Comparison of ENCODE assay signal across 27 mouse cellular contexts in genomic region chr3:86461582-86461981, GRCm38 (mm10).
DNase-seq lines count a peak whose midpoint lies in the region; TF ChIP-seq lines count a peak whose summit lies in the region.
"Had no signal": no experiment of that assay in that cellular context is flagged by ENCODE, and none has a peak within 500 bp of the region (broad histone marks: within the 10 kb centered on the region; RNA-seq: fewer than 3 reads in every experiment).

No protein-coding gene starts in this region.

- no peak overlapping the region for H3K4me3 ChIP-seq in embryonic fibroblast, embryonic 13.5 days (ENCODE audit: insufficient read depth, low read length)
- H3K4me3 ChIP-seq: embryonic facial prominence, embryonic 12.5 days; embryonic facial prominence, embryonic 15.5 days; erythroblast, embryonic 14.5 days; forebrain, embryonic 12.5 days; forebrain, embryonic 15.5 days; heart, adult 2 months; heart, embryonic 10.5 days; heart, embryonic 13.5 days had no signal

- TF ChIP-seq CTCF in embryonic fibroblast, embryonic 13.5 days (IDR thresholded peaks at IDR 0.05; ENCODE audit: borderline replicate concordance, insufficient read depth, low read length) = no peak

- no peaks in the 10 kb centered on the region for H3K4me1 ChIP-seq in embryonic fibroblast, embryonic 13.5 days (ENCODE audit: control insufficient read depth, insufficient read depth, low read length)
- H3K4me1 ChIP-seq: embryonic facial prominence, embryonic 12.5 days; embryonic facial prominence, embryonic 15.5 days; forebrain, embryonic 12.5 days; forebrain, embryonic 15.5 days had no signal

- H3K27ac ChIP-seq in embryonic fibroblast, embryonic 13.5 days (ENCODE audit: insufficient read depth, low read length) = peak overlapping the region; percentile 71; the same call in 1 of the 2 replicates
- H3K27ac ChIP-seq: embryonic facial prominence, embryonic 12.5 days; embryonic facial prominence, embryonic 15.5 days; forebrain, embryonic 12.5 days; forebrain, embryonic 15.5 days; heart, adult 2 months; heart, embryonic 10.5 days; heart, embryonic 13.5 days; hindbrain, embryonic 14.5 days; hindbrain, postnatal 0 days had no signal

- intact Hi-C loops in left cerebral cortex, postnatal 25 days (cut with DNase I) = no loop called here

- DNase-seq in thymus, postnatal 0 days (ENCODE audit: low spot score) = peak; percentile 40
- no peak for DNase-seq in thymus, postnatal 25 days
- DNase-seq in CD4-positive helper T cell, adult 2 months (ENCODE audit: low read depth, low spot score) = peak; percentile 19
- no peak for DNase-seq in adrenal gland, postnatal 10 days
- no peak for DNase-seq in layer of hippocampus, postnatal 36 days
- DNase-seq in left cerebral cortex, postnatal 25 days (ENCODE audit: low spot score in 2 of 2) = no peak
- DNase-seq: adrenal gland, postnatal 14 days; B cell, adult 2 months; cerebellum, adult 11 months; cerebellum, adult 2 months; cerebellum, adult 9-11 months; cerebellum, postnatal 25 days; gastrocnemius, postnatal 10 days; gastrocnemius, postnatal 36 days; heart, adult 2 months; heart, postnatal 14 days; heart, postnatal 4 days had no signal

- no peak for TF ChIP-seq POLR2A in embryonic fibroblast, embryonic 13.5 days (IDR thresholded peaks at IDR 0.05; ENCODE audit: low read depth, low read length)

Comparison
In these comparisons a context has a peak if more than half of its experiments do, and no peak if none do; other contexts are left out.
1. DNase-seq: peak in thymus, postnatal 0 days (single experiment) and CD4-positive helper T cell, adult 2 months (single experiment); none in thymus, postnatal 25 days (single experiment), adrenal gland, postnatal 10 days (single experiment), layer of hippocampus, postnatal 36 days (0 of 2) and left cerebral cortex, postnatal 25 days (0 of 2).